Mouse (Mus musculus): ENCODE measurements at regions not wholly inside any gene's neighbourhood (a gene's known extent, or its start where the extent isn't known, plus 50 kb on each side); places are given as distances from the start of the nearest gene placed in this dataset.

- in situ Hi-C loops (cut with MboI, MseI) = no loop called here
Observed at GRCm38 (mm10) chr2:133498186-133498571, 53.8 kb upstream of the Bmp2 start.

- in situ Hi-C loops (cut with MboI, MseI) = no loop called here
Observed at GRCm38 (mm10) chr2:133498717-133499143, 53.2 kb upstream of the Bmp2 start.

- in situ Hi-C loops (cut with MboI, MseI) = no loop called here
Observed at GRCm38 (mm10) chr2:133499904-133500303, 52.1 kb upstream of the Bmp2 start.

Measured in T-helper 1 cell (primary cell).